Comparison of ENCODE assay signal across 25 mouse cellular contexts in genomic region chr2:77552675-77553074, GRCm38 (mm10).
DNase-seq lines count a peak whose midpoint lies in the region; ATAC-seq lines count a peak whose summit lies in the region.
"Had no signal": no experiment of that assay in that cellular context is flagged by ENCODE, and none has a peak within 500 bp of the region (broad histone marks: within the 10 kb centered on the region; RNA-seq: fewer than 3 reads in every experiment).

No protein-coding gene starts in this region.

- no peak for ATAC-seq in forebrain, embryonic 14.5 days
- ATAC-seq: hindbrain, embryonic 16.5 days; lung, postnatal 0 days; Patski had no signal

- peak; percentile 7 for DNase-seq in forebrain, embryonic 14.5 days (ENCODE audit: low spot score)
- no peak for DNase-seq in forebrain, embryonic 10.5 days (ENCODE audit: extremely low spot score, low spot score)
- DNase-seq in layer of hippocampus, adult 9-11 months, result peak; percentile 16
- no peak for DNase-seq in layer of hippocampus, postnatal 25 days (ENCODE audit: extremely low spot score in 1 of 2, low spot score in 1 of 2)
- DNase-seq in right cerebral cortex, adult 18-20 months, result peak; percentile 18
- DNase-seq in right cerebral cortex, postnatal 14 days, result no peak
- DNase-seq in telencephalon, adult 2 months (ENCODE audit: low read depth, low spot score), result peak; percentile 48
- no peak for DNase-seq in natural killer cell, adult 2 months (ENCODE audit: low spot score in 2 of 2)
- DNase-seq: adrenal gland, postnatal 14 days; gastrocnemius, postnatal 10 days; heart, postnatal 14 days; kidney, adult 18-20 months; kidney, postnatal 36 days; liver, embryonic 13.5 days; lung, adult 18-20 months; lung, postnatal 4 days; midbrain, embryonic 14.5 days had no signal

- no peak overlapping the region for H3K9ac ChIP-seq in forebrain, embryonic 14.5 days (ENCODE audit: low read length)
- H3K9ac ChIP-seq: forebrain, embryonic 12.5 days; limb, embryonic 15.5 days; liver, embryonic 13.5 days; neural tube, embryonic 12.5 days had no signal

- no peak overlapping the region for H3K4me2 ChIP-seq in forebrain, embryonic 14.5 days (ENCODE audit: low read length)
- H3K4me2 ChIP-seq: forebrain, embryonic 12.5 days; limb, embryonic 15.5 days; liver, embryonic 13.5 days; neural tube, embryonic 12.5 days had no signal

- no peaks in the 10 kb centered on the region for H3K9me3 ChIP-seq in forebrain, embryonic 14.5 days (replicated peaks; ENCODE audit: control insufficient read depth, low read length)
- no peaks in the 10 kb centered on the region for H3K9me3 ChIP-seq in forebrain, embryonic 10.5 days
- H3K9me3 ChIP-seq: forebrain, embryonic 12.5 days; limb, embryonic 10.5 days; limb, embryonic 15.5 days; liver, embryonic 13.5 days; neural tube, embryonic 12.5 days had no signal

- H3K27ac ChIP-seq in forebrain, embryonic 14.5 days (ENCODE audit: low read depth, low read length), result no peak overlapping the region
- no peak overlapping the region for H3K27ac ChIP-seq in forebrain, embryonic 10.5 days
- H3K27ac ChIP-seq: forebrain, embryonic 12.5 days; limb, embryonic 10.5 days; limb, embryonic 15.5 days; liver, embryonic 13.5 days; neural tube, embryonic 12.5 days had no signal

- WGBS in forebrain, embryonic 14.5 days, result 43% methylated on average over 8 of the region's 8 CpGs
- 71% methylated on average over 8 of the region's 8 CpGs for WGBS in forebrain, embryonic 10.5 days

- H3K27me3 ChIP-seq in forebrain, embryonic 14.5 days (replicated peaks; ENCODE audit: control insufficient read depth, insufficient read depth, low read length), result no peaks in the 10 kb centered on the region
- H3K27me3 ChIP-seq in forebrain, embryonic 10.5 days (ENCODE audit: poor library complexity, severe bottlenecking), result no peaks in the 10 kb centered on the region
- H3K27me3 ChIP-seq: forebrain, embryonic 12.5 days; limb, embryonic 15.5 days; liver, embryonic 13.5 days; neural tube, embryonic 12.5 days; Patski had no signal

- no peak overlapping the region for H3K4me3 ChIP-seq in forebrain, embryonic 14.5 days (ENCODE audit: low read depth, low read length)
- no peak overlapping the region for H3K4me3 ChIP-seq in forebrain, embryonic 10.5 days
- H3K4me3 ChIP-seq: erythroblast, embryonic 14.5 days; forebrain, embryonic 12.5 days; limb, embryonic 10.5 days; limb, embryonic 15.5 days; liver, embryonic 13.5 days; neural tube, embryonic 12.5 days had no signal

- H3K4me1 ChIP-seq in forebrain, embryonic 14.5 days (ENCODE audit: control insufficient read depth, insufficient read depth, low read length), result no peaks in the 10 kb centered on the region
- peaks cover 9% of the 10 kb centered on the region for H3K4me1 ChIP-seq in forebrain, embryonic 10.5 days
- H3K4me1 ChIP-seq: limb, embryonic 10.5 days; limb, embryonic 15.5 days; liver, embryonic 13.5 days; neural tube, embryonic 12.5 days had no signal

- H3K36me3 ChIP-seq in forebrain, embryonic 14.5 days (ENCODE audit: control insufficient read depth, insufficient read depth, low read length), result no peaks in the 10 kb centered on the region
- H3K36me3 ChIP-seq in forebrain, embryonic 10.5 days (replicated peaks), result no peaks in the 10 kb centered on the region
- H3K36me3 ChIP-seq: forebrain, embryonic 12.5 days; limb, embryonic 10.5 days; limb, embryonic 15.5 days; liver, embryonic 13.5 days; neural tube, embryonic 12.5 days had no signal

Comparison
In these comparisons a context has a peak if more than half of its experiments do, and no peak if none do; other contexts are left out.
1. DNase-seq: peak in forebrain, embryonic 14.5 days (single experiment), layer of hippocampus, adult 9-11 months (single experiment), right cerebral cortex, adult 18-20 months (single experiment) and telencephalon, adult 2 months (single experiment); none in forebrain, embryonic 10.5 days (single experiment), layer of hippocampus, postnatal 25 days (0 of 2), right cerebral cortex, postnatal 14 days (single experiment) and natural killer cell, adult 2 months (0 of 2).